Mouse (Mus musculus): ENCODE measurements around the gene Mta3.

- TF ChIP-seq EP300 (IDR thresholded peaks at IDR 0.05; ENCODE audit: low read length) (no peak), CTCF (conservative IDR thresholded peaks at IDR 0.05 in 1 of 2, IDR thresholded peaks at IDR 0.05 in 1 of 2; ENCODE audit: low read depth in 2 of 2, low read length in 2 of 2) (no peak), HCFC1 (IDR thresholded peaks at IDR 0.05; ENCODE audit: low read depth, low read length) (no peak), ZC3H11A (IDR thresholded peaks at IDR 0.05; ENCODE audit: low read depth, low read length) (no peak), BHLHE40 (IDR thresholded peaks at IDR 0.05; ENCODE audit: low read depth, low read length) (no peak), POLR2A (IDR thresholded peaks at IDR 0.05; ENCODE audit: low read depth, low read length) (no peak), MXI1 (IDR thresholded peaks at IDR 0.05; ENCODE audit: low read depth, low read length) (no peak), TCF12 (IDR thresholded peaks at IDR 0.05; ENCODE audit: low read depth, low read length) (no peak), USF2 (conservative IDR thresholded peaks at IDR 0.05; ENCODE audit: low read depth, low read length) (no peak), ZKSCAN1 (IDR thresholded peaks at IDR 0.05; ENCODE audit: borderline replicate concordance, low read depth, low read length) (no peak), SMC3 (IDR thresholded peaks at IDR 0.05; ENCODE audit: low read depth, low read length) (no peak), MAX (IDR thresholded peaks at IDR 0.05; ENCODE audit: low read length) (no peak), JUN (IDR thresholded peaks at IDR 0.05; ENCODE audit: insufficient read depth, low read depth, low read length) (no peak)
These were observed 15.5 kb upstream of the Mta3 start for GRCm38 (mm10) chr17:83690418-83690817.
